Mouse (Mus musculus) cerebellum, adult 18-20 months (tissue): ENCODE measurements around the gene Slc39a7.
"Not testable (repeated sequence)": the region's sequence is repeated elsewhere in the genome, so short reads cannot be mapped to it uniquely, and the experiment has no call there.

Experiments
- DNase-seq, 2 experiments: peaks; one replicate each; pipeline ENCODE4 v3.0.0; 2021

Gene Slc39a7

DNA sequence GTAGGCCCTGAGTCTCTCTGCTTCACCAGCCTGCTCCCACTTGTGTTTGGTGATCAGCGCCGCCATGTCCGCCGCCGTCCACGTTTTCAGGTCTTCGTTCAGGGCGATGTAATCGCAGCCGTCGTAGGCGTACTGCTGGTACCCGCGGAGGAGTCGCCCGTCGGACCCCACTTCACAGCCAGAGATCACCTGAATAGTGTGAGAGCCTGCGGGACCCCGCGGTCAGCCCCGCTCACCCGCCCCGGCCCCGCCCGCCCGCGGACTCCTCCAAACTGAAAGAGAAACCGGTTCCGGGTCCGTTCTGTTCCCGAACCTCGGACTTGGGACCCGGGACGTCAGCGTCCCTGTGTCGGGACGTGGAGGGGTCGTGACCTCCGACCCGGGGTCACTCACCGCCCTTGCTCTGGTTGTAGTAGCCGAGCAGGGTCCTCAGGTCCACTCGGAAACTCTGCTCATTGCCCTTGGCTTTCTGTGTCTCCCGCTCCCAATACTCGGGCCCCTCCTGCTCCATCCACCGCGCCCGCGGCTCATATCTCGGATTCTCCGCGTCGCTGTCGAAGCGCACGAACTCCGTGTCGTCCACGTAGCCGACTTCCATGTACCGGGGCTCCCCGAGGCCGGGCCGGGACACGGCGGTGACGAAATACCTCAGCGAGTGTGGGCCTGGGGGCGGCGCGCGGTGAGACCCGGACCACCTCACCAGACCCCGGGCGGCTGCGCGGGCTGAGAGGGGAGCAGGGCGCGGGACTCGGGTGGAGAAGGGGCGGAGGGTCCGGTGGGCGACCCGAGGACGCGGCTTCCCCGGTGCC is 31.9 kb downstream of the Slc39a7 start:
- peak in 1 of 2 experiments; percentile 16 for DNase-seq

DNA sequence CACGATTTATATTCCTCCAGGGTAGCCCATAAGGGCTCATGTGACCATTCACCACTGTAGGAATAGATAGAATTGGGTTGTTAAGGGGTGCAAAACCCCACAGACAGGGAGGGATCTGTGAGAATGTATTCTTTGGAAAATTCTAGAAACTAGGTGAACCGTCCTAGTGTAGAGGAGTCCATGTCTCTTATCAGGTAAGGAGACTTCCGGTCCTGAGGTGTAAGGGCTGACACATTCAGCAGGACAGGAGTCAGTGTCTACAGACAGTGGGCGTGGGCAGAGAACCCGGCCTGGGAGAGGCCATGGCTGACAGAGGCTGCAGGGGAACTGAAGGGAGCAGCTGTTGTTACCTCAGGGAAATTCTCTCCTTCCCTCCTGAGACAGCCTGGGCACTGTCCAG is 32.8 kb downstream of the Slc39a7 start:
- not testable (repeated sequence) for DNase-seq

DNA sequence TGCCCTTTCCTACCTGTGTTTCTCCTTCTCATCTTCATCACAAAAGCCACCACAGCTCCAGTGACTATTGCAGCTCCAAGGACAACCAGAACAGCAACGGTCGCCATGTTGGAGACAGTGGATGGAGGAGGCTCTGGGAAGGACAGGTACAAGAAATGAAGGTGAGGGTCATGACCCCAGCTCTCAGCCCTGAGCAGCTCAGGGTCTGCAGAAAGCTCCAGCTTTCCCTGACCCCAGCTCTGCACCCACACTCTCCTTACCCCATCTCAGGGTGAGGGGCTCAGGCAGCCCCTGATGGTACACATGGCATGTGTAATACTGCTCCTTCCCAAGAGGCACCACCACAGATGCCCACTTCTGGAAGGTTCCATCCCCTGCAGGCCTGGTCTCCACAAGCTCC is 34.5 kb downstream of the Slc39a7 start:
- DNase-seq: not testable (repeated sequence)

DNA sequence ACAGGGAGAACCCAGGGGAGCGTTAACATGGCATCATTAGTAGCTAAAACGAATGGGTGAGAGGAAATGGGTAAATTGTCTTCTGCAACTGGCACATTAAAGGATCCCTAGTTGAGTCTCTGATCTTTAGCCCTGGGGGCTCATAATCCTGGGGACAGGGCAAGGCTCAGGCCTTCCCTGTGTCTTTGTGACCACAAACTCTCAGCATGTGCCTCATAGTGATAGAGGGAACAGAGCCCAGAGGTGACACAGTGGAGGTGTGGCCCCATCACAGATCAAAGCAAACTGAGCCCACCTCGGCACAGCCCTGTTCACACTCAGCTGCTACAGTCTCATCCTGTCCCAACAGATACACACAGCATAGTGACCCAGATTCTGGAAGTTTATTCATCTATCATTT is 35.8 kb downstream of the Slc39a7 start:
- no peak for DNase-seq

DNA sequence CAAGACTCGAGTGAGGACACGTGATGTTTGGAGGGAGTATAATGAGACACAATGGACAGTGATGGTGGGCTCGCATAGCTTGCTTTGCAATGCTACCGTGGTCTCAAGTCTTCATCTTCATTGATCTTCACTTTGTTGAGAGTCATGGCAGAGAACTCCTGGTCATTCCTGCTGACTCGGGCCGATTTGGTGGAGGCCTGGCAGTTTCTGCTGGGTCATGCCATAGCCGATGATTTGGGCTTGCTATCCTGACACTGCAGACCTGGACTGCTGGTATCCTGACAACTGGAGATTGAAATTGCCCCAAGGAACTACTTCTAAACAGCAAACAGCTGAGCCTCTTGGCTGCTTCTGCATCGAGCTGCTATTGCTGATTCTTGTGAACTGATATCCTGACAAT is 36.5 kb downstream of the Slc39a7 start:
- DNase-seq: no peak

DNA sequence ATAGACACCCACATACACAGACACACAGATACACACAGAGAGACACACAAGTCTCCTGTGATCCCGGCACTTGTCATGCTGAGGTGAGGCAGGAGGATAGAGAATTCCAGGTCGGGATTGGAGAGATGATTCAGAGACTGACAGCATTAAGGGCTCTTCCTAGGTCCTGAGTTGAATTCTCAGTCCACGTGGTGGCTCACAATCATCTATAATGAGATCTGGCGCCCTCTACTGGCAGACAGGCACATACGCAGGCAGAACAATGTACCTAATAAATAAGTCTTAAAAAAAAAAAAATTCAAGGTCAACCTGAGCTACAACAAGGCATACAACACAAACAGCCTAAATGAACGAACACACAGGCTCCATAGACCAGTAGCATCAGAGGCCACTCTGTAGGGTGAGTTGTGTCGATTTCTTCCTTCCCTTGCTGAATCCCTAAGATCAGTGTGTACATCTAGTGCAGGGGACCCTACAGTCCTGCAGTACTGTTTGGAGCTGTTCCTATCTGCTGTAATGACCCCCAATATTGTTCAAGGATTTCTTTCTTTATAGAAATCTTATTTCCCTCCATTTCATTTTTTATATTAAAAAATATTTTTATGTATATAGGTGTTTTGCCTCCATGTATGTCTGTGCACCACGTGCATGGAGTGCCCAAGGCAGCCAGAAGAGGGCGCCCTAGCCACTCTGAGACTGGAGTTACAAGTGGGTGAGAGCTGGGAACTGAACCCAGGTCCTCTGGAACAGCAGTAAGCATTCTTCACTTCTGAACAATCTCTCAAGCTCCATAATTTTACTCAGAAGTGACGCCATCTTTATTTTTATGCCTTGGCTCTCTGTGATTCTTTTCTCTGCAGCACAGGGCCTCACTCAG is 39.5 kb downstream of the Slc39a7 start:
- peak; percentile 63 to 73 for DNase-seq

DNA sequence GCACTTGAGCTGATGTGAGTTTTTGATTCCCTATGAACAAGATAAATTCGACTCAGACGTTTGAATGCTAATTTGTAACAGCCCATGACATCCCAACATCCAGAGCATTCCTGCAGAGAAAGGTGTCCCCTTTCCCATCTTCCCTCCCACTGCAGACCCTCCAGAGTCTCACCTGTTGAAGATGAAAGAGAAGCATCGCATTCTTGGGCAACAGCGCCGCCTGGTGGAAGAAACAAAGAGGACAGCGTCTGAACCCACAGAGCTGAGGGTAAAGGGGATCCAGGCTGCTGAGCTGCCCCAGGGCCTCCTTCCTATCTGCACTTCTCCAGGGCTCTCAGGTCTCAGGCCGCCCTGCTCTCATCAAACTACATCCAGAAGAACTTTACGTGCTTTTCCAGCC is 49.3 kb downstream of the Slc39a7 start:
- DNase-seq: peak; percentile 72 to 79

DNA sequence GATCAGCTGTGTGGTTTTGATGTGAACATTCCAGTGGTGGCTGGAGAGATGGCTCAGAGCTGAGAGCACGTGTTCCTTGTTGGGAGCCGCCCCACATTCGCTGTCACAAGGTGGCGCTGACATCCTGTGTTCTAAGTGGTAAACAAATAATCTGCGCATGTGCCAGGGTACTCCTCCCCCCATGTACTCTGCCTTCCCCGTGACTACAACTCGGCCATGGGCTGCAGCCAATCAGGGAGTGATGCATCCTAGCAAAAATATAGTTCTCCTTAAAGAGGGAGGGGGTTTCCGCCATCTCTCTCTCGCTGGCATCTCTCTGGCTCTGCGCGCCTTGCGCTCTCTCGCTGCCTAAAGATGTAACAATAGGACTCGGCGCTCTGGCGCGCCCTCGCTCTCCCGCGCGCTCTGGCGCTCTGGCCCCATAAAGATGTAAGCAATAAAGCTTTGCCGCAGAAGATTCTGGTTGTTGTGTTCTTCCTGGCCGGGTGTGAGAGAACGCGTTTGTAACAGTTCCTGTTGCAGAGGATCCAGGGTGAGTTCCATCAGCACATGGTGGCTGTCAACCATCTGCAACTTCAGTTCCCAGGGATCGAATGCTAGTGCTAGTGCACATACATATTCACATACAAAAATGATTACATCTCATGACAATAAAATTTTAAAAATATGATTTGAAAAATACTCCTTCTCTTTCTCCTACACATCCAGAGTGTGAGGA is 50.1 kb downstream of the Slc39a7 start:
- DNase-seq: peak; percentile 88 to 91

DNA sequence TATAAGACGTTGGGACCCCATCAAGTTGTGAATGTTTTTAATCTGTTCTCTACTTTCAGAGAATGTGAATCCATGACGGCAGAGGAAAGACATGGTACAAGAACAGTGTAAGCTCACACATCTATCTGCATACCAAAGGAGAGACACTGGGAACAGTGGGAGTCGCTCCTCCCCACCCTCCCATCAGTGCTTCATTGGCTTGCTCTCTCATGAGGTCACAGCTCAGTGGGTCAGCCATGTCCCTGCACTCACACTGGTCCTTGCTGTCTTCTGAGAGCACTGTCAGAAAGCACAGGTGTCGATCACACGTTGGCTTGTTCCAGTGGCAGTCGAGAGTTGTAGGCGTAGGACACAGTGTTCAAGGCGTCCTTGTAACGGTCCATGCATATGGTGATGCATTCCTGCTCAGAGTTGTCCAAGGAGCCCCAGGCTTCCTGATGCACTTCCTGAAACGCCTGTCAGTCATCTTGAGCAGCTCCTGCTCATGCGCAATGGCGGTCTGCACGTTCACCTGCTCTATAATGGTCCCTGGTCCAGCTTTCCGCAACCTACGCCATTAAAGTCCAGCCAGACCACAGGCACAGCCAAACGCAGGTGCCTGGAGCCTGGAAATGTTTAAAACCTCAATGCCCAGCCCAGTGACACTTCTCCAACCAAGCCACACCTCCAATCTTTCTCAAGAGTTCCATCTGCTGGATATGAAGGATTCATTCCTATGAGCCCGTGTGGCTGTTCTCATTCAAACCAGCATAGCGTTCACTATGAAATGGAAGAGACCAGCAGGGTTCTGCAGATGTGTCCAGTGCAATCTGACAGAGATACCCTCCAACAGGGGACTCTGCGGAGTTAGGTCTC is 51.1 kb downstream of the Slc39a7 start:
- DNase-seq: no peak

DNA sequence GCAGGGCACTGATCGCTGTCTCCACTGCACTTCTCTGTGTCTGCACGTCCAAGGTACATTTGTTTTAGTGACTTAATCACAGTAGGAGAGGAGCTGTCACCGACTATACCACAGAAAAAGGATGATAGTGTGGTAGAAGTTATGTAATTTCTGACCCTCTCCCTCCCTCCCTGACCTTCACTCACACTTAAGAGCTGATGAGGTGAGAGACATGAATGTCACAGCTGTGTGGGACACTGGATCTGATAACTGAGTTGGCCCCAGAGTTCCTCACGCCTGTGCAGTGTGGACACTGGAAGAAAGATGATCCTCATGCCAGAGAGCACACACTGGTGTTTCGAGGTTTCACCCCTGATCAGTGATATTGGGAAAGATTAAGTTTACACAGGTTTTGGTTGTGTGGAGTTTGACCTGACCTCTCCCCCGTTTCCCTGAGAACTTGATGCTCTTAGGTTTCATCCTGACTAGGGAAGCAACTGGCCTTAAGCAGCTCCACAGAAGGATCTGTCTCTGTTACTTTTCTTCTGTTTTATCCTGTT is 51.9 kb downstream of the Slc39a7 start:
- no peak for DNase-seq

DNA sequence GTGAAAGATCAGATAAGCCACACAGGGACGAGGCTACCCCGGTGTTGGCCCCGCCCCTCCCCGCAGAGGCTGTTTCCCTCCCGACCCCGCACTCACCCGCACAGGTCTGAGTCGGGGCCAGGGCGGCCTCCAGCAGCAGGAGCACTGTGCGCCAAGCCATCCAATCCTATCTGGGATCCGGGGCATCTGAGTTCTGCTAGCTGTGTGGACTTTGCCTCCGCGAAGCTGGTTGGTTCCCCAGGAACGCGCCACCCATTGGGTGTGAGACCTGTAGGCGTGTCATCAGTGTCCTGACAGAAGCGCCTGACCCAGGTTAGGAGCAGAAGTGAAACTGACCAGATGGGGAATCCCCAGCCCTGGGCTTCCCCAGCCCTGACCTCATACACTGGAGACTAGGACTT is 52.9 kb downstream of the Slc39a7 start:
- peak; percentile 78 to 87 for DNase-seq
